Mouse (Mus musculus) natural killer cell, adult 2 months (primary cell): ENCODE data around the gene Tmcc3.
"Not testable (repeated sequence)": the region's sequence is repeated elsewhere in the genome, so short reads cannot be mapped to it uniquely, and the experiment has no call there.

Source experiments
- DNase-seq, 2 experiments: peaks; one replicate each; pipeline ENCODE4 v3.0.0; 2022; ENCODE audit warnings: low spot score in 2 of 2

Tmcc3 gene

GRCm38 (mm10) chr10:94514506-94515178 lies 202.9 kb downstream of the Tmcc3 start:
- DNase-seq = peak; percentile 45 to 49

DNA sequence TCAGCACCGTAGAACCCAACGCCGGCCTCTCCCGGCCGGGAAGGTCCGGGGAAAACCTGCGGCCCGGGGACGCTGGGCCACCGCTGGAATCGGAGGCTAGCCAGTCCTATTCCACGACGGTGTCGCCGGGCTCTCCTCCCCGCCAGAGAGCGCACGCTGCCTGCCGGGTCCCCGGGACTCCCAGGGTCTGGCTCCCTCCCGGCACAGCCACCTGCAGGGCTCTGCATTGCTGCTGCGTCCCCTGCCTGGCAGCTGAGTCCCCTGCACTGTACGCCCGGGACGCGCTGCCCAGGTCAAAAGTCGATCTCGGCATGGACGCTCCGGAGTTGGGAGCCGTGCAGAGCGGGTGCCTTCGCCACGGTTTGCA lies 203.4 kb downstream of the Tmcc3 start:
- DNase-seq = peak in 1 of 2 experiments; percentile 11

- DNase-seq = no peak
These were observed 203.8 kb downstream of the Tmcc3 start for GRCm38 (mm10) chr10:94515583-94515982.

DNA sequence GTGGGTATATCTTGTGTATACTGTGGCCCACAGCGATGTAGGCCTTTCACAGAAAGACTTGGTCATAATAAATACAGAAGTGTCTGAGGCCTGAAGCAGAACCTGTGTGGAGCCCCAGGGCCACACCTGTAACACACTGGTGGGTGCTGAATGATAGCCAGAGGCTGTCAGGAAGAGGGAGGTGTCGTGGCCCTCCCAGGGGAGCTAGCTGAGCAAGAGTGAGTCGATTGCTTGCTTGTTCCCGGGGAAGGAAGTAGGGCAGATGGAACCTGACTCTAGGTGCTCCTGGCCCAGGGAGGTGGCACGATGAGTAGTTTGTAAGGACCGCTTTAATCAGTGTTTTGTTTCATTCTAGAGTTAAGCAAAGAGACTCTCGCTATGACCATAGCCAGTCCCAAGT lies 208.1 kb downstream of the Tmcc3 start:
- no peak for DNase-seq

GRCm38 (mm10) chr10:94520306-94521106 lies 208.8 kb downstream of the Tmcc3 start:
- DNase-seq = no peak

- DNase-seq = no peak
These were observed 209.3 kb downstream of the Tmcc3 start for GRCm38 (mm10) chr10:94521107-94521401.

DNA sequence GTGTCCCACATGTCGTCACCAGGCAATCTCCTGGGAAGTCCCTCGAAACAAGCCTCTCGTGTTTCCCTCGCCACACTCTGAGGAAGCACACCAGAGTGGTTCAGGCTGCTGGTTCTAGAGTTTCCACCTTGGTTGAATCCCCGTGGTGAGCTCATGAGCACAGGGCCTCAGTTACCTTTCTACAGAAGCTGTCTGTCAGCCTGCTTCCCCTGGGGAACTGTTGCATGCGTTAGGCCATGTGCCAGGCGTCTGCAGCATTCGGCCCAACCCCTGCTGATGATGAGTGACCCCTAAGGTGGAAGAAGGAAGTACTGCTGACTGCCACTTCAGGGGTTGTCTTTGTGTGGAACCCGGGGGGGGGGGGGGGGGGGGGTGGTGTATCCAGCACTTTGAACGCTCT lies 210.0 kb downstream of the Tmcc3 start:
- no peak for DNase-seq

DNA sequence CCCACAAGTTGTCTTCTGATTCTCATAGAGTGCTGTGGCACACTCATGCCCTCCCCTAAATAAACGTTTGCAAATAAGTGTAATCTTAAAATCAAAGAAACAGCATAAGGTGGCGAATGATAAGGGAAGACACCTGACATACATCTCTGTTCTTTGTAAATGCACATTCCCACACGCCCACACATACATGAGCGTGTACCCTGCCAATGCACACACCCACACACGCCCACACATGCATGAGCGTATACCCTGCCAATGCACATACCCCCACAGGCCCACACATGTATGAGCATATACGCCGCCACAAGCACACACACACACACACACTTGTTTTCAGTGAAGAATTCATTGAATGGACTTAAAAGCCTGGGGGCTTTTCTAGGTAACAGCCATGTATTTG lies 211.5 kb downstream of the Tmcc3 start:
- DNase-seq = no peak

GRCm38 (mm10) chr10:94523711-94524156 lies 212.0 kb downstream of the Tmcc3 start:
- no peak for DNase-seq

DNA sequence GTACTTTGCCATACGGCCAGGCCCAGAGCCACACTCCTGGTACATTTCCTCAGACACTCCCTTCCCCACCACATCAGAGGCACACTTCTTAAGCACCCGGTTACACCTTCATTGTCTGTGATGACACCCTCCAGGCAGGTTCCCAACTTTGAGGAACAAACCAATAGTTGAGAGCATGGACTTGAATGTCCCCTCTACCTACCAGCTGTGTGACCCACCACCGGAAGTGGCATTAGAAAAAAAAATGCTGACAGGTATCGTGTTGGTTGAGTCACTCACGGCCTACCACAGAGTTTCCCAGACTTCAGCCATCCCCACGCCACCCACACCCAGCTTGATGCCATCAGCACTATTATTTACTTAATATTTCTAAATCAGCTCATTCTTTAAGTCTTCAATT lies 213.2 kb downstream of the Tmcc3 start:
- peak; percentile 78 to 87 for DNase-seq

- DNase-seq = no peak
These were observed 214.0 kb downstream of the Tmcc3 start for GRCm38 (mm10) chr10:94525784-94526183.

DNA sequence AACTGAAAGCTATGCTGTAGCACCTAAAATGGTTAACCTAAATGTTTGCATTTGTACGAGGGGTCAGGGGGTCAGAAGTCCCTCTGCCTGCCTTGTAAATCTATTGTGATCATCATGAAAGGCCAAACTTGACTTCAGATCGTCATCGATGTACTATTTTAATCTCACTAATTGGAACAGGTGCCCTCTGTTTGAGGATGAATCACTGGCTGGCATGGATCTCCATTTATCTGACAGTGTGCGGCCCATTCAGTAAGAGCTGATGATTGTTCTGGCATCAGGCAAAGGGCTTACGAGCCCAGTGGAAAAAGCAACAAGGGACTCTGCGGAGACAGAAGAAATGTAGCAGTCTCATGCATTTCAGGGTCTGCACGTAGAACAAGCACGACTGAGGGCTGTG lies 215.1 kb downstream of the Tmcc3 start:
- DNase-seq = no peak

DNA sequence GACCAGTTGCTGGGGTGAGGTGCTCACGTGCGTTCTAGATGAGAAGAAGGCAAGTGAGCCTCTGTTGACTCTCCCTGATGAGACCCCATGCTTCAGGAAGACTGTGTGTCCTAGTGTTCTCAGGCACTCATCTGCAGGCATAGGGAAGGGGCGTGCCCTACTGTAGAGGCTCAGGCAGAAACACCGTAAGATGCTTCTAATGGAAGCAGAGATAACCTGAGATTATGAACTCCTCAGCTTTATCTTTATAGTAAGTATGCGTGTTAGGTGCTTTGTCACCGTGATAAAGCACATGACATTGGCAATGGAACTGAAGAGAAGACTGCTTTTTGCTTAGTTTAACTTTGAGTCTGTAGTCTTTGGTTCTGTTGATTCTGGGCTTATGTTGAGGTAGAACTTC lies 215.5 kb downstream of the Tmcc3 start:
- no peak for DNase-seq

GRCm38 (mm10) chr10:94530079-94530478 lies 218.3 kb downstream of the Tmcc3 start:
- no peak for DNase-seq

DNA sequence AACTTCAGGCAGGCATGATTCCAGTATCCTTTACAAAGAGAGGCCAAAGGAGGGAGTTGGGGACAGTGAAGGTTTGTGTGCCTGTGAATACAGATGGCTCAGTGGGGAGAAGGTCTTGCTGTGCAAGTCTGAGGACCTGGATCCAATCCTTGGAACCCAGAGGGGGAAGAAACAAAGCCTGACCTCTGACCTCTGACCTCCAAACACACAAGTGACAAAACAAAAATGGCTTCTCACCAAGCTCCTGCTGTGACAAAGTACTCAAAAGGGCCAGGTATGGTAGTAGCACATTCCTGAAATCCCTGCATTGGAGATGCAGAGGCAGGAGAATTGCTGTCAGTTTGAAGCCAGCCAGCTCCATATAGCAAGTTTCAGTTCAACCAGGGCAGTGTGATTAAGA lies 219.7 kb downstream of the Tmcc3 start:
- no peak for DNase-seq

GRCm38 (mm10) chr10:94533081-94533724 lies 221.5 kb downstream of the Tmcc3 start:
- DNase-seq = no peak

DNA sequence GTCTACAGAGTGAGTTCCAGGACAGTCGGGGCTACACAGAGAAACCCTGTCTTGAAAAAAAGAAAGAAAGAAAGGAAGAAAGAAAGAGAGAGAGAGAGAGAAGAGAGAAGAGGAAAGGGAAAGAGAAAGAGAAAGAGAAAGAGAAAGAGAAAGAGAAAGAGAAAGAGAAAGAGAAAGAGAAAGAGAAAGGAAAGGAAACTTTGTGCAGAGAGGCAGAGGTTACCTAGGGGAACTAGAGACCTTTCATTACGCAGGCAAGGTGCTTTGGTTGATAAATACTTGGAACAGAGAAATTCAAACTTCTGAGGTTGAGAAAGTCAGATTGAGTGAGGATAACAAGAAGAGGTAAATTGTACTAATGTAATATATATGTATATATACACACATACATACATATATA lies 226.9 kb downstream of the Tmcc3 start:
- DNase-seq = not testable (repeated sequence)

- no peak for DNase-seq
These were observed 228.5 kb downstream of the Tmcc3 start for GRCm38 (mm10) chr10:94540241-94540640.

GRCm38 (mm10) chr10:94543956-94544355 lies 232.2 kb downstream of the Tmcc3 start:
- DNase-seq = no peak

DNA sequence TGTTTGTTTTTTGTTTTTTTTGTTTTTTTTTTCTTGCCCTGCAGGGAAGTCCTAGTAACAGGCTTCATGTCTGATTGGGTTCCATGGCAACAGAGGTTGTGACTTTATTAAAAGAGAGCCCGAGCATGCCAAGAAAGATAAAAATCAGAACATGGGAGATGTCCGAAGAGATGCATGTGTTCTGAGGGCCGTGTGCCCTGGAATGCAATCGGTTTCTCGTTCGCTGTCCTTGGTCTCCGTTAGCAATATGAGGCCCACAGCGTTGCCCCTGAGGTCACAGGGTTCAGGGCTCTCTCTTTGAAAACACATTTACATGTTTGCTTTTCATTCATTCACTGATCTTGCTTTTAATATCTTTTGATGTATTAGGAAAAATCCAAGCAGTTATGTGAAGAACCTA lies 233.1 kb downstream of the Tmcc3 start:
- no peak for DNase-seq

DNA sequence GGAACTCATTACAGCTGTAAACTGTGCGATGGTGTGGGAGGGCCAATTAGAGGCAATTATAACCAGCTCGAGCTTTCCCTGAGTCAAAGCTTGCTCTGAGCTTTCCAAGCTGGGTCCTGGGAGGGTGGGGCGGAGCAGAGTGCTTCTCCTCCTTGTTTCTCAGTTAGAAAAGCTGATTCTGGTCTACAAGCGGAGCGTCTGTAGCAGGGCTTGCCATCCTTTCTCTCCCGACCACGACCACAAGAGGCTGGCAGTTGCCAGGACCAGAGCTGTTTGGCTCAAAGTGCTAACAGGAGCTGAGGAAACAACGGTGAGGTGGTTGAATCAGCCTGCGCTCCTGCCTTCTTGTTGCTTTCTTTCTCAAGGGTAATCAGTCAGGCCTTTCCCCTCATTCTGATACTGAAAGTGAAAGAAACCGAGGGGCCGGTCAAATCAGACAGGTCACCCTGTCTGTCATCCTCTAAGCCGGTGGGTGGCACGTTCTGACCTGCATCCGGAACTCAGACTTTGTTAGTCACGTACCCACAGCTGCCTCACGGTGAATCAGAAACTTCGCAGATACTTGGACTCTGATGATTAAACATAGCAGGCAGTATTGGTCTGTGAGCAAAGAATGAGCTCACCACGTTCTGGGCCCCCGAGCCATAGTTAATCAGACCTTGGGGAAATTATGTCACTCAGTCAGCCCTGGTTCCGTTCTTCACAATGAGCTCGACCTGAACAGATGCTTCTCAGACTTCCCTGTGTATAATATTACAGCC lies 233.7 kb downstream of the Tmcc3 start:
- peak; percentile 80 to 88 for DNase-seq

DNA sequence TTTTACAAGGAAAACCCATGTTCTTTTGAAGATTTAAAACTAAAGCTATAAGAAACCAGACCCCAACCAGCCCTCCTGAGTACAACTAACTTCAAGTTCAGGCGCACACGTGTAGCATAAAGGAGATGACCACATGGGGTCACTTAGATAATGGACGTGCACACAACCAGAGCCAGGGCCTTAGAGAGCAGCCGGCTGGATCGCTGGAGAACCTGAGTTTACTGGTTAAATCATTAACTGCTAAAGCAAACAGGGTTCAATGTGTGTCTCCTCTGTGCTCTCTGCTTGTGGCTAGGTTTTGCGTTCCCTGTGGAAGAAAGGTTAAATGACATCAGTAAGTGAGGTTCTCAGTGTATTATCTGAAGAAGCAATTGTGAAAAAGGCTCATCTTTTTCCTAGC lies 234.9 kb downstream of the Tmcc3 start:
- DNase-seq = no peak
